Mouse (Mus musculus): ENCODE results near the gene Ier5l. TPM values are rescaled to one million over a fixed set of nuclear protein-coding genes. Genes with fewer than 3 reads are reported as not detected.

The Ier5l gene
- total RNA-seq, 4 experiments from 2014 or later, result 18.3 to 21.6 (median 19.8) TPM

- DNase-seq (ENCODE audit: low spot score in 2 of 2), result peak; percentile 54 to 84
Measured at GRCm38 (mm10) chr2:30441518-30442497, 32.2 kb downstream of the Ier5l start.

- peak; percentile 50 to 51 for DNase-seq (ENCODE audit: low spot score in 2 of 2)
Measured at GRCm38 (mm10) chr2:30440701-30441517, 33.1 kb downstream of the Ier5l start.

GRCm38 (mm10) chr2:30440211-30440700 is 33.8 kb downstream of the Ier5l start:
- DNase-seq (ENCODE audit: low spot score in 2 of 2), result no peak

- DNase-seq (ENCODE audit: low spot score in 2 of 2), result no peak
Measured at GRCm38 (mm10) chr2:30439631-30440030, 34.4 kb downstream of the Ier5l start.

GRCm38 (mm10) chr2:30437791-30438190 is 36.2 kb downstream of the Ier5l start:
- no peak for DNase-seq (ENCODE audit: low spot score in 2 of 2)

GRCm38 (mm10) chr2:30436809-30437208 is 37.2 kb downstream of the Ier5l start:
- DNase-seq (ENCODE audit: low spot score in 2 of 2), result no peak

GRCm38 (mm10) chr2:30436156-30436545 is 37.9 kb downstream of the Ier5l start:
- no peak for DNase-seq (ENCODE audit: low spot score in 2 of 2)

GRCm38 (mm10) chr2:30435326-30436155 is 38.5 kb downstream of the Ier5l start:
- DNase-seq (ENCODE audit: low spot score in 2 of 2), result no peak

GRCm38 (mm10) chr2:30429156-30429555 is 44.9 kb downstream of the Ier5l start:
- DNase-seq (ENCODE audit: low spot score in 2 of 2), result no peak

Other genes starting within 250 kb of the Ier5l start
- gene Lrrc8a, start 236.5 kb downstream of the Ier5l start, total RNA-seq (2022), result 10 to 100 TPM; 59.1 to 67.0 (median 61.5) TPM
- 1 to 10 TPM; 3.8 to 8.8 (median 5.5) TPM for gene Gm28035, start 233.7 kb downstream of the Ier5l start, total RNA-seq (2022)
- 10 to 100 TPM; 16.6 to 22.2 (median 19.5) TPM for gene Phyhd1, start 208.0 kb downstream of the Ier5l start, total RNA-seq (2022)
- gene Gm28038, start 193.2 kb downstream of the Ier5l start, total RNA-seq (2022), result not detected
- 10 to 100 TPM; 23.3 to 27.7 (median 25.2) TPM for gene Dolk, start 187.9 kb downstream of the Ier5l start, total RNA-seq (2022)
- 10 to 100 TPM; 16.7 to 23.0 (median 19.6) TPM for gene Nup188, start 187.8 kb downstream of the Ier5l start, total RNA-seq (2022)
- 100 to 1,000 TPM; 279 to 301 (median 286) TPM for gene Sh3glb2, start 114.9 kb downstream of the Ier5l start, total RNA-seq (2022)
- 100 to 1,000 TPM; 106 to 121 (median 108) TPM for gene Miga2, start 110.0 kb downstream of the Ier5l start, total RNA-seq (2022)
- 10 to 100 TPM; 22.2 to 30.1 (median 27.3) TPM for gene Dolpp1, start 82.0 kb downstream of the Ier5l start, total RNA-seq (2022)
- gene Crat, start 58.4 kb downstream of the Ier5l start, total RNA-seq (2022), result 10 to 100 TPM; 52.0 to 65.8 (median 62.6) TPM
- 100 to 1,000 TPM; 174 to 191 (median 186) TPM for gene Ptpa, start 58.2 kb downstream of the Ier5l start, total RNA-seq (2022)
- 1 to 10 TPM; 6.1 to 8.8 (median 8.0) TPM for gene Cstad, start 120.8 kb upstream of the Ier5l start, total RNA-seq (2022)

All from left cerebral cortex, adult 8-10 months (tissue).